Mouse (Mus musculus): ENCODE measurements around the gene Drosha. TPM values are rescaled to one million over a fixed set of nuclear protein-coding genes. Genes with fewer than 3 reads are reported as not detected.
"Not testable (repeated sequence)": the region's sequence is repeated elsewhere in the genome, so short reads cannot be mapped to it uniquely, and the experiment has no call there.

Drosha gene
- total RNA-seq (2021), result 10 to 100 TPM; 90.7 to 91.1 TPM
- long read RNA-seq, experiment 1, full-length matches to known transcripts, result 75 of 162 reads
- long read RNA-seq, experiment 1, partial matches to known transcripts, result 39 of 162 reads
- long read RNA-seq, experiment 1, other reads (novel, unspliced or antisense), result 48 of 162 reads
- long read RNA-seq, experiment 2, full-length matches to known transcripts, result 65 of 154 reads
- long read RNA-seq, experiment 2, partial matches to known transcripts, result 41 of 154 reads
- long read RNA-seq, experiment 2, other reads (novel, unspliced or antisense), result 48 of 154 reads

DNA sequence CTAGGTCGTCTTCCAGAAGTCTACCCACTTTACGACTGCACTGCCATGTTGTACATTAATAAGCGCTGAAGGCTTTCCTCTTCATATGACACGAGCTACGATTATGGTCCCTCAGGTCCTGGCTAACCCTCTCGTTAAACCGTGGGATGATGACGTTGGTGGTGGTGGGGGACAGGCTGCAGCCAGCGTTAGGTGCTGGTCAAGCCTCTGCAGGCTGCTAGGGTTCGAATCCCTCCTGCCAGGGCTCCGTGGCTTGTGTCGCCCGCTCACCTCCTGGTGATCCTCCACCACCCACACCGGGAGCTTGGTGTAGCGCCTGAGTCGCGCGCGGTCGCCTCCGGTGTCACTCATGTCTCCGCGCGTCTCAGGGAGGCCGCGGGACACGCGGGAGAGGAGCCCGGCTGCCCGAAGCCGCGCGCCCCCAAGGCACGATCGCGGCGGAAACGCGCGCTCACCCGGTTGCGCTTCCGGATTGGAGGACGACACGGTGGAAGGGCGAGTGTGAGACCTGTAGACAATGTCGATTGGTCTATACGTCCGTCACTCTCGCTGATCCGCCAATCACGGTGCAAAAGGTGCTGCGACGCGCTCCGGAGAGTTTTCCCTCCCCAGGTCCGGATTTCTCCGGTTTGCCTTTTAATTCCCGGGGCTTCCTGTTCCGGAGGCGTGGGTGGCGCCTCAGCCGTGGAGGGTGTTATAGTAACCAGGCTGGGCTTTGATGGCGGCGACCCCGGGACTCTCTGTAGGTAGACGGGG is at the start of gene Drosha, which contains the start of gene 6030458C11Rik:
Gene Drosha, plus strand, starts transcription at position 619 of the 756 bp plus-strand sequence.
Gene 6030458C11Rik, minus strand, starts transcription at position 453 of the 756 bp plus-strand sequence.
- no peak for TF ChIP-seq CTCF (IDR thresholded peaks at IDR 0.05)
- H3K27ac ChIP-seq, result peak within 1 kb of the TSS; percentile 84
- intact Hi-C loops (cut with DNase I), result no loop called here
- DNase-seq (ENCODE audit: extremely low spot score in 1 of 2, low spot score in 2 of 2), result peak; percentile 98 to 99
- H3K4me3 ChIP-seq, result peak within 1 kb of the TSS; percentile 73

DNA sequence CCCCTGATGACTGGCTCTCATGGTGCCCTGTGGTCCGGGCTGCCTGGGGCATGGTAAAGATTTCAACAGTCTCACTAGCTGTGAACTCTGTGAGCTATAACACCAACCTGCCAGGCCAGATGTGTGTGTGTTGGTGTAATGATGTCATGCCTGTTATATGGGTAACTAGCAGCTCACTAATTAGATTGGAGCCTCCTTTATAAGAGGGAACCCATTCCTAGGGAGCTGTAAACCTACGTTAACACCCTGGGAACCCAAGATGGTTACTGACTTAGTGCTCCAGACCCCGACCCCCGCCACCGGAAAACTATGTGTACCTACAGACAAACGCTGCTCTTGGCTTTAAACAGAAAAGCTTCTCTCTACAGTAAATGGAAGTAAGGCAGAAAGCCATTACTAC is 43.3 kb upstream of the Drosha start:
- H3K27ac ChIP-seq, result no peak overlapping the region
- no peak for TF ChIP-seq CTCF (IDR thresholded peaks at IDR 0.05)
- intact Hi-C loops (cut with DNase I), result no loop called here
- no peak overlapping the region for H3K4me3 ChIP-seq
- DNase-seq (ENCODE audit: extremely low spot score in 1 of 2, low spot score in 2 of 2), result no peak

DNA sequence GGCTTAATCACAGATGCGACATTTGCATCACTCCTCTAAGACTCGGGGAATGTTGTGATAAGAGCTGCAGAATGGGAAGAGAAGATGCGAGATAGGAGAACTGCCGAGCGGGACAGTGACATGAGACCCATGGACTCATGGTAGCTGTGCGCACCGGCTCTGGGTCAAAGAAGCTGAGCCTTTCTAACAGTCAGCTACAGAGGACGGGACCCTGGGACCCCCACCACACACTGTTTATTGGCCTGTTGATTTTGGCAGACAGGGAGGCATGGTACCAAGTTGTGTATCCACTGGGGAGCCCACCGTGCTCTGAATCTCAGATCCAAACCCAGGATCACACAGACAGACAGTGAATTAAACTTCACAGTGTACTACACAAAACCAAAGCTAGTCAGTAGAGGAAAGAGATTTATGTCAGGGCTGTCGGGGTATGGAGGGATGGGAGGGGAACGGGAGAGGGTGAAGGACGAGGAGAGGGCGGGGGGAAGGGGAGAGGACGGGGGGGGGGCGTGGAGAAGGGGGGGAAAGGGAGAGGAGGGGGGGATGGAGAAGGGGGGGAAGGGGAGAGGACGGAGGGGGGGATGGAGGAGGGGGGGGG is 42.8 kb upstream of the Drosha start:
- Histone ChIP-seq H3K4me3 (no peak overlapping the region), H3K27ac (no peak overlapping the region)
- TF ChIP-seq CTCF (IDR thresholded peaks at IDR 0.05), result no peak
- no peak for DNase-seq (ENCODE audit: extremely low spot score in 1 of 2, low spot score in 2 of 2)
- intact Hi-C loops (cut with DNase I), result no loop called here

DNA sequence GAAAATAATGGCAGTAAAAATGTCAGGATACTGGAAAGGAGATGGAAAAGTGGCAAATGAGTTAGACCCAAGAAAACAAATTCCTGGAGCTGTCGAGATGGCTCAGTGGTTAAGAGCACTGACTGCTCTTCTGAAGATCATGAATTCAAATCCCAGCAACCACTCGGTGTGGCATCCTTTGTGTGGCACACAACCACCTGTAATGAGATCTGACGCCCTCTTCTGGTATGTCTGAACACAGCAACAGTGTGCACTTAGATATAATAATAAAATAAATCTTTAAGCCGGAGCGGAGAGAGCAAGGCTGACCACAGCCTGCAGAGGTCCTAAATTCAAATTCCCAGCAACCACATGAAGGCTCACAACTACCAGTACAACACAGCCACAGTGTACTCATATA is 36.1 kb upstream of the Drosha start:
- TF ChIP-seq CTCF (IDR thresholded peaks at IDR 0.05), result peak; percentile 11
- intact Hi-C loops (cut with DNase I), result no loop called here
- no peak for DNase-seq (ENCODE audit: extremely low spot score in 1 of 2, low spot score in 2 of 2)
- H3K27ac ChIP-seq, result no peak overlapping the region
- no peak overlapping the region for H3K4me3 ChIP-seq

DNA sequence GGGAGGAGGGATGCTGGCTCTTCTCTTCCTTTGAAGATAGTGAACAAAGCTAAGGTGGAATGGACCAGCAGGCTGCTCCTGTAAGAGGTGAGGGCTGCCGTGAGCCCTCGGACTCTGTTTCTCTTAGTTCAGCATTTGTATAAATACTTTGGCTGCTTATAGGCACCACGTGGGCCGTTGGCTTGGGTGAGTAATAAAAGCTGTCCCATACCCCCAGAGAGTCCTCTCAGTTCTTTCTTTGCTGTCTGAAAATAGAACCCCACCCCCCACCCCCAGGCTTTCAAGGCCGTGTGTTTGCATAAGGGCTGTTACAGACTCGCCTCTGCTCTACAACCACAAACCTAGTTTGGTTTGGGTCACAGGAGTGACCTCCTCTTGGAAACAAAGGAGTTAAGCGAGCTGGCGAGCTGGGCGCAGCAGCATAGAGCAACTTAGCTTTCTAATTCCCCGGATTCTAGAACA is 35.2 kb upstream of the Drosha start:
- 0 out of 2 replicates have a peak overlapping the region, but pooled peaks have one; percentile 7 for H3K4me3 ChIP-seq
- TF ChIP-seq CTCF (IDR thresholded peaks at IDR 0.05), result no peak
- intact Hi-C loops (cut with DNase I), result no loop called here
- DNase-seq (ENCODE audit: extremely low spot score in 1 of 2, low spot score in 2 of 2), result no peak
- peak overlapping the region; percentile 36; the same call in 1 of the 2 replicates for H3K27ac ChIP-seq

DNA sequence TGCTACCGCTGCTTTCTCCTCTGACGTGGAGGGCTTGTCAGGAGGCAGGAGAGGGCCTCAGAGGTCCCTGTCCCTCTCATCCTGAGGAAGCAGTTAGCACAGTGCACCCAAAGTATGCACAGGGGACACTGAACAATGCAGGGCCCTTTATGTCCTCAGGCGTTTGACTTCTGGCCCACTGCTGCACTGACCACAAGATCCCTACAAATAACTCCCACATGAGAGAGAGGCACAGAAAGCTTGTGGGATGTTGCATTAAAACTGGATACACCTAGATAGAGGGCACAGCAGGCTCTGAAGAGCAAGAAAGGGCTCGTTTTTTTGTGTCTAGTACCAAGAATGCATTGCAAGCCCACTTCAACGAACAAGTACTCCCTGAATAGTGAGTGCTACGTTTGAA is 30.3 kb upstream of the Drosha start:
- no peak for DNase-seq (ENCODE audit: extremely low spot score in 1 of 2, low spot score in 2 of 2)
- Histone ChIP-seq H3K27ac (0 out of 2 replicates have a peak overlapping the region, but pooled peaks have one; percentile 18), H3K4me3 (no peak overlapping the region)
- intact Hi-C loops (cut with DNase I), result loop anchor here (2.0 to 10.0 kb wide), 4 partner anchors 54 to 580 kb away; no protein-coding TSS in a partner anchor
- no peak for TF ChIP-seq CTCF (IDR thresholded peaks at IDR 0.05)

DNA sequence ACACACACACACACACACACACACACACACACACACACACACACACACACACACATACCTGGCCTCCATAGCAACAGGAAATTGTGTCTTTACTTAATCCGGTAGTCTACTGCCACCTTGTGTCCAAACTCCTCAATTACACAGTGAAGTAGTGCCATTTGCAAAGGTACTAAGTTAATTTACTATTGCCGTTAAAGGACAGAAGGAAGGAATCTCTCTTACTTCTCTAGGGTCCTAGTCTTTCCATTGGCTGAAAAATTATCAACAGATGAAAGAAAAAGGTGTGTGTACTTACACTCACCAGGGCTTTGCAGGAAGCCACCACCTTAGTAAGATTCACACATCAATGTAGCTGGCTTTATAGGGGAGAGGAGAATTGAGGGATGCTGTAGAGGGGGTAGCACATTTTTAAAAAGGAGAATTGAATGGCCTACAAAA is 29.1 kb upstream of the Drosha start:
- intact Hi-C loops (cut with DNase I), result loop anchor here (1.0 to 10.0 kb wide), 5 partner anchors 55 to 581 kb away; no protein-coding TSS in a partner anchor
- Histone ChIP-seq H3K4me3 (no peak overlapping the region), H3K27ac (peak overlapping the region; percentile 58)
- peak; percentile 60 for TF ChIP-seq CTCF (IDR thresholded peaks at IDR 0.05)
- peak; percentile 48 to 64 for DNase-seq (ENCODE audit: extremely low spot score in 1 of 2, low spot score in 2 of 2)

DNA sequence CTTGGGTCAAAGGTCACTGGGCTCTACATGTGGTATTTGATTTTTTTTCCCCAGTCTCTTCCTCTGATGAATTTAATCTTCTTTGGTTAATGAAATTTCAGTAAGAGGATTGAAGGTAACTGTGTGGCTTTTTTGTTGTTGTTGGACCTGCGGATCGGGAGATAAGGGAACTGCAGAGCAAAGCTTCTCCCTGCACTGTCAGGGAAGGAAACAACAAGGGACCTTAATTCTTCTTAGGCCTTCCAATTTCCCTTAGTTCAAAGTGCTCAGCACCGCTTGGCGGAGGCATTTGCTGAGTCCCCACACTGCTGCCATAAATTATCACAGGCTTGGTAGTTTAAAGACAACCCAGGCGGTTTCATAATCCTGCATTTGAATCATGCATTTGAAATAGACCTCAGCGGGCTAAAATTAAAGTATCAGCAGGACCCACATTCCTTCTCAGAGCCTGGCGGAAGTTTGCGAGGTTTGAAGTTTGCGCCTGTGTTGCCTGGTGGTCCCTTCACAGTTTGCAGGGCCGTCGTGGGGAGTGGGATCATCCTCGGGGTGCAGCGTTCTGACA is 28.6 kb upstream of the Drosha start:
- Histone ChIP-seq H3K27ac (peak overlapping the region; percentile 58), H3K4me3 (no peak overlapping the region)
- TF ChIP-seq CTCF (IDR thresholded peaks at IDR 0.05), result no peak
- DNase-seq (ENCODE audit: extremely low spot score in 1 of 2, low spot score in 2 of 2), result peak in 1 of 2 experiments; percentile 25
- intact Hi-C loops (cut with DNase I), result loop anchor here (1.0 to 10.0 kb wide), 5 partner anchors 55 to 581 kb away; no protein-coding TSS in a partner anchor

DNA sequence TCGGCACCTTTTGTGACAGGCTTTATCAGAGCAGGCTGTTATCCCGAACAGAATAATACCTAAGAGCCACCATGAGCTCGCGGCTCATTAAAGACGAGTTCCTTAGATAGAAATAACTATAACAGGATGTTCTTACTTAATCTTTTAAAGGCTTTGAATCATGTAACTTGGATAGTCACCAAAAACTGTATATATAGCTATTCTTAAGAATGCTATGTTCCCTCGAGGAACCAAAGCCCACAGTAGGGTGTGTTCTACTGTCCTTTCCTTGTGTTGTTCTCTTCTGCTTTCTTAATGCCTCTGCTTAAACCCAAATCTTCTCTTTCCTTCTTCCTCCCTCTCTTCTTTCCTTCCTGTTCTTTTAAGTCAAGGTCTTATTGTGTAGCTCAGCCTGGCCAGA is 26.6 kb upstream of the Drosha start:
- Histone ChIP-seq H3K4me3 (no peak overlapping the region), H3K27ac (peak overlapping the region; percentile 47)
- no peak for DNase-seq (ENCODE audit: extremely low spot score in 1 of 2, low spot score in 2 of 2)
- intact Hi-C loops (cut with DNase I), result loop anchor here (5.0 to 10.0 kb wide), 2 partner anchors 526 to 583 kb away; no protein-coding TSS in a partner anchor
- no peak for TF ChIP-seq CTCF (IDR thresholded peaks at IDR 0.05)

DNA sequence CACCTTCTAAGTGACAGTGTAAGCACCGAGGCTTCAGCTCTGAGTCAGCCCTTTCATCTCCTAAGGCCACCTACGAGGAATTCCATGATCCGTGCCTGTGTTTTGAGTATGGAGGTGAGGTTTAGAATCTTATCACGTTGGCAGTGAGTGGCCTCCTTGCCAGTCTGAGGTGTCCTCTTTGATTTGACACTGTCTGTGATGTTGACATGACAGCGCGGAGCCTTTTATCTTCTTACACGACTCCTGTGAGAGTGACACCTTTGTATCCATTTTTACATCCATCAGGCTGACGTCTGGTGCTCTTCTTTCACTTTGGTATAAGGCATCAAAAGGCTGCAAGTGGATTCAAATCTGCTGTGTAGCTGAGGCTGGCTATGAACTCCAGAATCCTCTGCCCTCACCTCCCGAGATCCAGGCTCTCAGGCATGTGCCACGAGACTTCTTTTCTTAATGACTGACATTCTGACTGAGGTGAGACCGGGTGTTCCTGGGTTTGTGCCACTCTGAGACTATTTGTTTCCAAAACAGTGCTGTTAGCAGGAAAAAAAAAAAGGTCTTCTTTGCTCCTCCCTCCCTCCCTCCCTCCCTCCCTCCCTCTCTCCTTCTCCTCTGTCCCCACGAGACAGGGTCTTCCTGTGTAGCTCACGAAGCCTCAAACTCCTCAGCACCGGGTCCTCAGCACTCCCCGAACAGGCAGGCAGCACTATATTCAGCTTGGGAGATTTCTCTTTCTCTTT is 24.0 kb upstream of the Drosha start:
- Histone ChIP-seq H3K27ac (no peak overlapping the region), H3K4me3 (no peak overlapping the region)
- DNase-seq (ENCODE audit: extremely low spot score in 1 of 2, low spot score in 2 of 2), result no peak
- TF ChIP-seq CTCF (IDR thresholded peaks at IDR 0.05), result no peak
- intact Hi-C loops (cut with DNase I), result no loop called here

DNA sequence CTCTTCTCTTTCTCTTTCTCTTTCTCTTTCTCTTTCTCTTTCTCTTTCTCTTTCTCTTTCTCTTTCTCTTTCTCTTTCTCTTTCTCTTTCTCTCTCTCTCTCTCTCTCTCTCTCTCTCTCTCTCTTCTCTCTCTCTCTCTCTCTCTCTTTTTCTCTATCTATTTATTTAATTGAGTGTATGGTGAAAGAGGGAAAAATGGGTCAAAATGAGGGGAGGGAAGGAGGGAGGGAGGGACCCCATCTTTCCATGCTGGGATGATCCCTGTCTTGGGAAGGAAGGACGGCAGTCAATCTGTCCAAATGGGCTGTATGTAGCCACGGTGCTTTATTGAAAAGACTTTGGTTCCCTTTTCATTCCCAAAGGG is 23.5 kb upstream of the Drosha start:
- H3K27ac ChIP-seq; intact Hi-C loops (cut with DNase I); DNase-seq (ENCODE audit: extremely low spot score in 1 of 2, low spot score in 2 of 2); H3K4me3 ChIP-seq: not testable (repeated sequence)

Data from left cerebral cortex, adult 2 months (tissue).